Mouse (Mus musculus) cerebellum, adult 11 months (tissue): ENCODE data around the gene Spink2.
"Not testable (repeated sequence)": the region's sequence is repeated elsewhere in the genome, so short reads cannot be mapped to it uniquely, and the experiment has no call there.

ENCODE experiments used
- DNase-seq: peaks from one replicate; pipeline ENCODE4 v3.0.0; 2022

Gene Spink2

GRCm38 (mm10) chr5:77193266-77193665 lies 18.0 kb downstream of the Spink2 start:
- no peak for DNase-seq

- DNase-seq = no peak
Measured at GRCm38 (mm10) chr5:77191631-77192030, 19.6 kb downstream of the Spink2 start.

- no peak for DNase-seq
Measured at GRCm38 (mm10) chr5:77191106-77191505, 20.2 kb downstream of the Spink2 start.

- DNase-seq = no peak
Measured at GRCm38 (mm10) chr5:77188738-77189137, 22.5 kb downstream of the Spink2 start.

GRCm38 (mm10) chr5:77185351-77185750 lies 25.9 kb downstream of the Spink2 start:
- DNase-seq = no peak

GRCm38 (mm10) chr5:77183876-77184275 lies 27.4 kb downstream of the Spink2 start:
- DNase-seq = not testable (repeated sequence)

GRCm38 (mm10) chr5:77183338-77183737 lies 27.9 kb downstream of the Spink2 start:
- DNase-seq = no peak

- DNase-seq = no peak
Measured at GRCm38 (mm10) chr5:77181508-77181907, 29.8 kb downstream of the Spink2 start.

GRCm38 (mm10) chr5:77178976-77179375 lies 32.3 kb downstream of the Spink2 start:
- no peak for DNase-seq

- no peak for DNase-seq
Measured at GRCm38 (mm10) chr5:77178008-77178407, 33.3 kb downstream of the Spink2 start.

GRCm38 (mm10) chr5:77174779-77175178 lies 36.5 kb downstream of the Spink2 start:
- DNase-seq = no peak

GRCm38 (mm10) chr5:77170593-77170992 lies 40.7 kb downstream of the Spink2 start:
- DNase-seq = no peak

GRCm38 (mm10) chr5:77167306-77167945 lies 43.8 kb downstream of the Spink2 start:
- DNase-seq = no peak

GRCm38 (mm10) chr5:77165703-77166625 lies 45.3 kb downstream of the Spink2 start:
- no peak for DNase-seq

GRCm38 (mm10) chr5:77163597-77163996 lies 47.7 kb downstream of the Spink2 start:
- no peak for DNase-seq

GRCm38 (mm10) chr5:77162566-77162965 lies 48.7 kb downstream of the Spink2 start:
- DNase-seq = no peak

- DNase-seq = no peak
Measured at GRCm38 (mm10) chr5:77157777-77158540, 53.3 kb downstream of the Spink2 start.

GRCm38 (mm10) chr5:77156938-77157337 lies 54.3 kb downstream of the Spink2 start:
- DNase-seq = no peak

- no peak for DNase-seq
Measured at GRCm38 (mm10) chr5:77155526-77155925, 55.7 kb downstream of the Spink2 start.
